Mouse (Mus musculus): ENCODE results near the gene Apoa5. TPM values are rescaled to one million over a fixed set of nuclear protein-coding genes. Genes with fewer than 3 reads are reported as not detected.
A peak's percentile ranks its signal among the peaks of the same experiment; 100 is the strongest.

Apoa5 gene
- polyA plus RNA-seq, 1 experiment from 2014 or later, result not detected

DNA sequence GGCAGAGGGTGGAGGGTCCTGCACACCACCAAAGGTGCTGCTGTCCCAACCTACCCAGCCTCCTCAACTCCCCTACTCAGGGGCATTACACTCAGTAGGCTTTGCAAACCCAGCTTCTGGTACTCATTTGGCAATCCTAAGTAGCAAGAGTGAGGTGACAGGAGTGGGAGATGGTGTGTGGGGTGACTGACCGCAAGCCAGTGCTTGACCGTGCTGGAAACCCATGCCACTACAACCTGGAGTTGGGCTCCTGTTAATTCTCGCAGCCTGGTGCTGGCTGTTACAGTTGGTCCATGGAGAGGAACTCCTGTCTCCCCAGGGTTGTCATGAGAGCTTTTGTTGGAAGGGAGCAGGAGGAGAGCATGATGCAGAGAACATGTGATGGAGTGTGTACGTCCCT, 2.3 kb downstream of the Apoa5 start:
- no peak for ATAC-seq
- Histone ChIP-seq H3K4me3 (no peak overlapping the region), H3K36me3 (ENCODE audit: poor library complexity, severe bottlenecking) (peaks cover 7% of the 10 kb centered on the region), H3K4me1 (peaks cover 13% of the 10 kb centered on the region), H3K27ac (no peak overlapping the region), H3K9me3 (replicated peaks) (no peaks in the 10 kb centered on the region), H3K9ac (no peak overlapping the region), H3K27me3 (peaks cover 31% of the 10 kb centered on the region), H3K4me2 (no peak overlapping the region)
- WGBS, result 94% methylated on average over 4 of the region's 4 CpGs

DNA sequence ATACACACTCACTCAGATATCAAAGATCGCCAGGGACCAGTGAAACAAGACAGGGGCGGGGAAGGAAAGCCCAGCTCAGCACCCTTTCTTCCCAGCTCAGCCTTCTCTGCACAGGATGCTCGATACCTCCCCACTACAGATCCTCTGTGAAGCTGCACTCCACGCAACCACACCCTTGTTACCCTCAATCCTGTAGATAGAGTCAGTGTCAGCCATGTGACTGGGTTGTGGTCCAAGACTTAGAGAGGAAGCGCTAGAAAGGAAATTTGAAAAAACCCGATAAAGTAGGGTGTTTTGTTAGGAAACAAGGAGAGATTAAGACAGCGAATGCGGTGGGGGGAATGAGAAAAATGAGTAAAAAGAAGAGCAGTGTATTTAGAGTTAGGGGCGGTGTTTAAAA, 3.6 kb downstream of the Apoa5 start:
- peak overlapping the region; percentile 91 for H3K4me2 ChIP-seq

DNA sequence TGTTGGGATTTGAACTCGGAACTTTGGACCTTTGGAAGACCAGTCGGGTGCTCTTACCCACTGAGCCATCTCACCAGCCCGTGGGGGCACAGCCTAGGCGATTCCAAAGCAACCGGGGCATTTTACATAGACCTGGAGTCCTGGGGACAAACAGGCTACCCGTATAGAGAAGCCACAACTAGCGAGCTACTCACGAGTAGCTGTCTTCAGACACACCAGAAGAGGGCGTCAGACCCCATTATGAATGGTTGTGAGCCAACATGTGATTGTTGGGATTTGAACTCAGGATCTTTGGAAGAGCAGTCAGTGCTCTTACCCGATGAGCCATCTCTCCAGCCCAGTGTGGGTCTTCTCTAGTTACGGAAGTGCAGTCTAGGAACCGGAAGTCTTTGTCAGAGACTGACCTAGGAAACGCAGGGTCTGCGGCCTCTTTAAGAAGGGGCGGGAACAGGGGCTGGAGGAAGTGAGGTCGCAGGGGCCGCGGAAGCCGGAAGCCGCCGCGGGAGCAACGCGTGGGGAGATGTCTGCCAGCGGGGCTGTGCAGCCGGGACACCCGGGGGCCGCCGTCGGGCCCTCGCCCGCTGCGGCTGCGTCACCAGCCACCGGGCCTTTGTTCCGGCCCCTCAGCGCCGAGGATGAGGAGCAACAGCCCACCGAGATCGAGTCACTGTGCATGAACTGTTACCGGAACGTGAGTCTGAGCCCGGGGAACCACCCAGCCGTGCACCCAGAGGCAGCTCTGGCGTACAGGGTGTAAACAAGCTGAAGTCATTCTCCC, 4.4 kb downstream of the Apoa5 start, which contains the start of gene Zpr1:
Zpr1 (plus strand) TSS at position 388 of the 778 bp plus-strand sequence.
- H3K4me3 ChIP-seq, result peak within 1 kb of the TSS; percentile 58
- H3K4me2 ChIP-seq, result peak within 1 kb of the TSS; percentile 91
- no peaks in the 10 kb centered on the region for H3K9me3 ChIP-seq (replicated peaks)
- ATAC-seq, result peak; percentile 95
- peak within 1 kb of the TSS; percentile 60 for H3K27ac ChIP-seq
- H3K4me1 ChIP-seq, result peaks cover 13% of the 10 kb centered on the region
- H3K9ac ChIP-seq, result peak within 1 kb of the TSS; percentile 80
- peaks cover 31% of the 10 kb centered on the region for H3K27me3 ChIP-seq
- peaks cover 28% of the 10 kb centered on the region for H3K36me3 ChIP-seq (ENCODE audit: poor library complexity, severe bottlenecking)
- 5% methylated on average over 43 of the region's 45 CpGs for WGBS

More for the DNA sequence above, 3.6 kb downstream of the Apoa5 start:
- H3K4me1 ChIP-seq, result peaks cover 13% of the 10 kb centered on the region
- H3K9ac ChIP-seq, result no peak overlapping the region
- no peaks in the 10 kb centered on the region for H3K9me3 ChIP-seq (replicated peaks)
- 88% methylated on average over 9 of the region's 9 CpGs for WGBS
- peaks cover 20% of the 10 kb centered on the region for H3K36me3 ChIP-seq (ENCODE audit: poor library complexity, severe bottlenecking)
- no peak for ATAC-seq
- no peak overlapping the region for H3K27ac ChIP-seq
- peaks cover 31% of the 10 kb centered on the region for H3K27me3 ChIP-seq
- H3K4me3 ChIP-seq, result no peak overlapping the region

DNA sequence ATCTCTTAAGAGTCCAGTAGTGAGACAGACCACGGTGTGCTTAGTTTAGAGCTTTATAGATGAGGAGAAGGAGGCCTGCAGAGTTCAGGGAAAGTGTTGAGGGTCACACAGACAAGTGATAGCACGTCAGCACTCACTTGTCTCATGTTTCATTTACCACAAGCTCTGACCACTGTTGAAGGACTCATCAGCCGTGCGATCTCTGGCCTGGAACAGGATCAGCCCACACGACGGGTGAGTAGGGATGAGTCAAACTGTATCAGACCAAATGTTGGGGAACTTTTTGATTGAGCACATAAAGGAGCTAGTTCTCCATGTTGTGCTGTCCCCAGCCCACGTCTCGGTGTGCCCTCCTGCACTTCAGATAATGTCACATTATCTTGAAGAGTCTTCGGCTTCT, 6.1 kb downstream of the Apoa5 start:
- peaks cover 13% of the 10 kb centered on the region for H3K4me1 ChIP-seq
- H3K27me3 ChIP-seq, result peaks cover 16% of the 10 kb centered on the region
- H3K9me3 ChIP-seq (replicated peaks), result no peaks in the 10 kb centered on the region
- 94% methylated on average over 9 of the region's 9 CpGs for WGBS
- peaks cover 42% of the 10 kb centered on the region for H3K36me3 ChIP-seq (ENCODE audit: poor library complexity, severe bottlenecking)
- peak overlapping the region; percentile 91 for H3K4me2 ChIP-seq
- ATAC-seq, result no peak
- H3K9ac ChIP-seq, result no peak overlapping the region
- H3K4me3 ChIP-seq, result no peak overlapping the region
- no peak overlapping the region for H3K27ac ChIP-seq

DNA sequence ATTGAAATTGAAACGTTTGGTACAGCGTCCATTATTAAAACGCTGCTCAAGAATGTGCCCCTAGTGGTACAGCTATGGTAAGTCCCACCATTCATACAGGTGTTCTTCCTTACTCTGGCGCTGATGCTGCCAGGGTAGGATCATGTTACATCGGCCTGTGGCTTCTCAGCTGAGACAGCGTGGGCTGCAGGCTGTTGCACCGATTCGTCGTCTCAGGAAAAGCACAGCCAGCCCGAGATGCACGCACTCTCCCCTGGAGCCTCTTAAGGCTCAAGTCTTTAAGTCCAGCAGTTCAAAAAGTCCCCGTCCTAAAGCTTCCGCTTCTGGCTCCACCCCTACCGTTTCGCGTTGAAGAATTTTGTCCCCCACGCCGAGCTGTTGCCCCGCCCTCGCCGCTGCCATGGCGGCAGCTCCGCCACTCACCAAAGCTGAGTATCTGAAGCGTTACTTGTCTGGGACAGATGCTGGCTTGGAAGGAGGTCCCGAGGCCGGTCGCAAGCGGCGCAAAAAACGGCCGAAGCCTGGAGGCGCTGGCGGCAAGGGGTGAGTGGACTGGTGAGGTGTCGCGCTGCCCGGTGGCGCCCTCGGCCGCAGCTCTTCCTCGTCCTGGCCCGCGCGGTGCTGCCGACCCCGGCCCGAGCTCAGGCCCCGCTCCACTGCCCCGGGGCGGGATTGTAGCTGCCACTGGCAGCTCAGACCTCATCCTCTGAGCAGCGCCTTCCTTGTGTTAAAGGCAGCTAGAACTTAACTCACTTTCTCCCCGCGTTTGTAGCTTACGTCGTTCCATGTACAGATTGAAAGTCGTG, 14.4 kb downstream of the Apoa5 start, which contains the start of gene Bud13:
Bud13 (plus strand) TSS at position 378 of the 806 bp plus-strand sequence.
- peaks cover 18% of the 10 kb centered on the region for H3K4me1 ChIP-seq
- peak within 1 kb of the TSS; percentile 72 for H3K4me2 ChIP-seq
- no peaks in the 10 kb centered on the region for H3K27me3 ChIP-seq
- peak within 1 kb of the TSS; percentile 66 for H3K27ac ChIP-seq
- under 1% methylated on average over 49 of the region's 55 CpGs for WGBS
- H3K9me3 ChIP-seq (replicated peaks), result no peaks in the 10 kb centered on the region
- ATAC-seq, result peak; percentile 92
- peak within 1 kb of the TSS; percentile 89 for H3K9ac ChIP-seq
- peak within 1 kb of the TSS; percentile 93 for H3K4me3 ChIP-seq
- H3K36me3 ChIP-seq (ENCODE audit: poor library complexity, severe bottlenecking), result peaks cover 61% of the 10 kb centered on the region

DNA sequence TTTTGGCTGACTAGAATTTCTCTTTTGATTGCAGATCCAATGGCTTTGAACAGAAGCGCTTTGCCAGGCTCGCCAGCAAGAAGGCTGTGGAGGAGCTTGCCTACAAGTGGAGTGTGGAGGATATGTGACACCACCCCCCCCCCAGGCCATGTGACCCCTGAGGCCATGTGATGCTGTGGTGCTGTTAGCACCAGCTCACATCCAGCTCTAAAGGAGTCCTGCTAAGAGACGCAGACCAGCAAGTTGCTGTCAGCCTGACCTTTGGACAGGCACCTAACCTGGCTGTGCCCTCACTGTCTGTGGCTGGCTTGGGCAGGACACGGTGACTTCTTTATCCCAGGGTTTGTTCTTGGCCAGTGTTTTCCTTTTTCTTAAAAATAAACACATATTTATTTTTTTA, 29.9 kb downstream of the Apoa5 start:
- no peak for ATAC-seq
- no peak overlapping the region for H3K27ac ChIP-seq
- H3K4me1 ChIP-seq, result no peaks in the 10 kb centered on the region
- no peak overlapping the region for H3K4me2 ChIP-seq
- WGBS, result 91% methylated on average over 4 of the region's 4 CpGs
- H3K9me3 ChIP-seq (replicated peaks), result no peaks in the 10 kb centered on the region
- no peaks in the 10 kb centered on the region for H3K27me3 ChIP-seq
- no peak overlapping the region for H3K4me3 ChIP-seq
- H3K9ac ChIP-seq, result no peak overlapping the region
- H3K36me3 ChIP-seq (ENCODE audit: poor library complexity, severe bottlenecking), result peaks cover 55% of the 10 kb centered on the region

DNA sequence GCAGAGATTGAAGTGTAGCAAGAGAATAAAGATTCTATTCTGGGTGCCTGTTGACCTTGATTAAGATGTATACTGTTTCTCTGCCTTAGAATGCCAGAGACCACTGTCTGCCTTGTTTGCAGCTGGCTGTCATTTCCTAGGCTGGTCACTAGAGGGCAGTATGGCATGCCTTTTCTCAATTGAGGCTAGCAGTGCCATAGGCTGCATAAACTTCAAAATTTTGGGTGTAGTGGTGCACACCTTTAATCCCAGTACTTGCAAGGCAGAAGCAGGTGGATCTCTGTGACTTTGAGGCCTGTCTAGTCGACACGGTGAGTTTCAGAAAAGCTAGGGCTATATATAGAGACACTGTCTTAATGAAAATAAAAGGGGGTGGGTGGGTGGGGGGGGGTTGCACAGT, 33.7 kb downstream of the Apoa5 start:
- ATAC-seq, result no peak
- no peaks in the 10 kb centered on the region for H3K27me3 ChIP-seq
- H3K36me3 ChIP-seq (ENCODE audit: poor library complexity, severe bottlenecking), result peaks cover 27% of the 10 kb centered on the region
- 18% methylated on average over 2 of the region's 2 CpGs for WGBS
- no peak overlapping the region for H3K27ac ChIP-seq
- no peak overlapping the region for H3K4me3 ChIP-seq
- no peaks in the 10 kb centered on the region for H3K4me1 ChIP-seq
- H3K9me3 ChIP-seq (replicated peaks), result no peaks in the 10 kb centered on the region
- H3K4me2 ChIP-seq, result no peak overlapping the region
- no peak overlapping the region for H3K9ac ChIP-seq

DNA sequence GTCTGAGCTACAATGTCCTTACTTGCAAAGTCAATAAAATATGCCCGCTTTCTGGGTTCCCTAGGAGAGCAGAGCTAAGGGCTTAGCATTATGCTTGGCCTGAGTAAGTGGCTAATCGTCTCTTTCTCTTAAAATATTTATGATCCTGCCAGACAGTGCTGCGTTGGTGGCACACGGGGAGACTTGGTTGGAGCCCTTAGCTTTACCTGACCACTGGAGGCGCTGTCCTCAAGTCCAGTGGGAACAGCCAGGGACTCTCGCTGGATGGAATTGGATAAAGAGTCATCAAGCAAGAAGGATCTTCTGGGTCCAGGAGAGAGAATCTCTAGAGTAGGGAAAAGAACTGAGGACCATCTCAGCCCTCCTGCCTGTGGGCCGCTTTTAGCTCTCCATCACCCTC, 40.7 kb downstream of the Apoa5 start:
- Histone ChIP-seq H3K4me3 (no peak overlapping the region), H3K27me3 (peaks cover 10% of the 10 kb centered on the region), H3K27ac (no peak overlapping the region), H3K4me2 (no peak overlapping the region), H3K9ac (no peak overlapping the region), H3K9me3 (replicated peaks) (no peaks in the 10 kb centered on the region), H3K4me1 (0 out of 2 replicates have a peak, but pooled peaks cover under 1% of the 10 kb centered on the region), H3K36me3 (ENCODE audit: poor library complexity, severe bottlenecking) (no peaks in the 10 kb centered on the region)
- WGBS, result 6% methylated on average over 7 of the region's 7 CpGs
- no peak for ATAC-seq

DNA sequence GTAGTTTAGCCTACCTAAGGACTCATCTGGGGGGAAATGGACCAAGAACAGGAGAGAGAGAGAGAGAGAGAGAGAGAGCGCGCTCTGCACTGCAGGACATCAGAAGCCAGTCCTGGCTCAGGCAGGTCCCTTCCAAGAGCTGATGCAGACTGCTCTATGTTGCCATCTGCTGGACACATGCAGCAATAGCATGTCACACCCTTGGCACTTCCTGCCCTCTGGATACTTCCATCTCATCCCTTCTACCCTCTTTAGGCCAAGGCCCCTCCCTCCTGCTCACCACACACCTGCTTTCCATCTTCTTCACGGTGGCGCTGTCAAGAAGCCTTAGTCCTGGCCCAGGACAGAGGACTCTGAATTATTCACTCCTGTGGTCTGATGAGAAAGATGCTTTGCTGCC, 46.1 kb downstream of the Apoa5 start:
- no peak overlapping the region for H3K27ac ChIP-seq
- peaks cover 3% of the 10 kb centered on the region for H3K9me3 ChIP-seq (replicated peaks)
- peak; percentile 46; the same call in 1 of the 2 replicates for ATAC-seq
- H3K4me1 ChIP-seq, result peaks cover 28% of the 10 kb centered on the region
- H3K4me3 ChIP-seq, result no peak overlapping the region
- H3K4me2 ChIP-seq, result no peak overlapping the region
- no peak overlapping the region for H3K9ac ChIP-seq
- no peaks in the 10 kb centered on the region for H3K36me3 ChIP-seq (ENCODE audit: poor library complexity, severe bottlenecking)
- WGBS, result 2% methylated on average over 3 of the region's 4 CpGs
- no peaks in the 10 kb centered on the region for H3K27me3 ChIP-seq

DNA sequence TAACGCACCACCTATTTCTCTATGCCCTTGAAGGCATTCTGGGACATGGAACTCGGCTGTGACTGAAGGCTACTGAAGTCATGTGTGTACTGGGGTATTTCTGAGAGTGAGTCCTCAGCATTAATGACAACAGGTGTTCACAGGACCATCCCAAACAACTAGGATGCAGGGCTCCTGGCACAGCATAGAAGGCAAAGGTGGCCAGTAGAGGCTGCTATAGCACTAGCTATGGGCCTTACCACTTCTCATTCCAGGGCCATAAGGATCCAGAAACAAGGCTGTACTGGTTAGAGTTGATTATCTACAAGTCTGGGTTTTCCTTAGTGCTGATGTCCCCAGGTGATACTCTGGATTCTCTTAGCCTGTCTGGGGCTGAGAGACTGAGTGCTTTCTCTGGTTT, 46.5 kb downstream of the Apoa5 start:
- Histone ChIP-seq H3K4me2 (no peak overlapping the region), H3K27me3 (no peaks in the 10 kb centered on the region), H3K9me3 (replicated peaks) (peaks cover 7% of the 10 kb centered on the region), H3K27ac (no peak overlapping the region), H3K4me1 (peaks cover 28% of the 10 kb centered on the region), H3K36me3 (ENCODE audit: poor library complexity, severe bottlenecking) (no peaks in the 10 kb centered on the region), H3K4me3 (no peak overlapping the region), H3K9ac (no peak overlapping the region)
- WGBS, result 56% methylated on average over 2 of the region's 2 CpGs
- peak; percentile 41 for ATAC-seq

DNA sequence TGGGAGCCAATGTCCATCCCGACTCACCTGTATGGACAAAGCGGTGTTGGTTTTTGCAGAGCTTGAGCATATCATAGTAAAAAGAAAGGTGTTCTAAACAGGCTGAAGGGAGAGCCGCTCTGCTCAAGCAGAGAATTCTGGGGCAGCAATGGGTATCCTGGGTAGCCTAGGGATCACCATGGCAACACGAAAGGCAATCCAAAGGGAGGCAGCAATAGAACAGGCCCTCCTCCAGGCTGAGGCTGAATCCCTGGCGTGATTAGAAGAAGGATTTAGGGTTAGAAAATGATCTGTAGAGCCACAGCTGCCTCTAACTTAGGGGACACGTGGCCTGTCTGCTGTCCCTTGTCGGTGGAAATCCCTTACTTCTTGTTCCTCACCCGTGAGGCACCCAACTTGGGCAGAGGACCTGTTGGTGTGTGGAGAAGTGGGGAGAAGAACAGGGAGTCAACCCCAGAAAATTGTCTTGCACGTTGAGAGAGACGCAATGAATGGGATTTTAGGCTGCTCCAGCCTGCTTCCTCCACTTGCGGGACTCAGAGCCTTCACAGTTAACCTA, 47.5 kb downstream of the Apoa5 start:
- WGBS, result 14% methylated on average over 11 of the region's 11 CpGs
- peaks cover 9% of the 10 kb centered on the region for H3K9me3 ChIP-seq (replicated peaks)
- H3K27me3 ChIP-seq, result no peaks in the 10 kb centered on the region
- H3K27ac ChIP-seq, result peak overlapping the region; percentile 41; the same call in 1 of the 2 replicates
- H3K9ac ChIP-seq, result no peak overlapping the region
- no peak overlapping the region for H3K4me3 ChIP-seq
- H3K4me1 ChIP-seq, result peaks cover 28% of the 10 kb centered on the region
- ATAC-seq, result peak; percentile 62
- no peaks in the 10 kb centered on the region for H3K36me3 ChIP-seq (ENCODE audit: poor library complexity, severe bottlenecking)
- peak overlapping the region; percentile 17 for H3K4me2 ChIP-seq

DNA sequence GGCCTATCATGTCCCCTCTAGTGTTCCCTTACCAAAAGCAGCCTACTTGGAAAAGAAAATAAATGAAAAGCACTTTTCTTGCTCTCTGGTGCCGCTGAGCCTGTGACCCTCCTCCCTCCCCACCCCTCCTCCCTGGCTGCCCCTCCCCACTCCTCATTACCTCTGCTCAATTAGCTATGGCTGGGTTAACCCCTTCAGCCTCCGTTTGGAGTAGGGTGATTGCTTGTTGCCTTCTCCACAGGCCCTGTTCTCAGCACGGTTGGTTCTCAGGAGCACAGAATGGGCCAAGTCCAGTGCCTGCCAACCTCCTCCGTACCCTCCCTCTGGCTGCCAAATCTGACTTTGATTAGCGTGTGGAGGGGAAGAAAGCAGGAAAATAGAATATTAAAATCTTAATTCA, 48.0 kb downstream of the Apoa5 start:
- Histone ChIP-seq H3K4me2 (peak overlapping the region; percentile 17), H3K36me3 (ENCODE audit: poor library complexity, severe bottlenecking) (no peaks in the 10 kb centered on the region), H3K9ac (no peak overlapping the region), H3K27me3 (no peaks in the 10 kb centered on the region), H3K4me1 (peaks cover 28% of the 10 kb centered on the region), H3K4me3 (no peak overlapping the region), H3K27ac (peak overlapping the region; percentile 41; the same call in 1 of the 2 replicates), H3K9me3 (replicated peaks) (peaks cover 9% of the 10 kb centered on the region)
- 0% methylated on average over 5 of the region's 5 CpGs for WGBS
- ATAC-seq, result peak; percentile 66
